Mouse (Mus musculus) cerebellum, adult 11 months (tissue): ENCODE measurements at regions not wholly inside any gene's neighbourhood (a gene's known extent, or its start where the extent isn't known, plus 50 kb on each side); places are given as distances from the start of the nearest gene placed in this dataset.
"Not testable (repeated sequence)": the region's sequence is repeated elsewhere in the genome, so short reads cannot be mapped to it uniquely, and the experiment has no call there.

Experiments used
- DNase-seq: peaks from one replicate; pipeline ENCODE4 v3.0.0; 2022

DNA sequence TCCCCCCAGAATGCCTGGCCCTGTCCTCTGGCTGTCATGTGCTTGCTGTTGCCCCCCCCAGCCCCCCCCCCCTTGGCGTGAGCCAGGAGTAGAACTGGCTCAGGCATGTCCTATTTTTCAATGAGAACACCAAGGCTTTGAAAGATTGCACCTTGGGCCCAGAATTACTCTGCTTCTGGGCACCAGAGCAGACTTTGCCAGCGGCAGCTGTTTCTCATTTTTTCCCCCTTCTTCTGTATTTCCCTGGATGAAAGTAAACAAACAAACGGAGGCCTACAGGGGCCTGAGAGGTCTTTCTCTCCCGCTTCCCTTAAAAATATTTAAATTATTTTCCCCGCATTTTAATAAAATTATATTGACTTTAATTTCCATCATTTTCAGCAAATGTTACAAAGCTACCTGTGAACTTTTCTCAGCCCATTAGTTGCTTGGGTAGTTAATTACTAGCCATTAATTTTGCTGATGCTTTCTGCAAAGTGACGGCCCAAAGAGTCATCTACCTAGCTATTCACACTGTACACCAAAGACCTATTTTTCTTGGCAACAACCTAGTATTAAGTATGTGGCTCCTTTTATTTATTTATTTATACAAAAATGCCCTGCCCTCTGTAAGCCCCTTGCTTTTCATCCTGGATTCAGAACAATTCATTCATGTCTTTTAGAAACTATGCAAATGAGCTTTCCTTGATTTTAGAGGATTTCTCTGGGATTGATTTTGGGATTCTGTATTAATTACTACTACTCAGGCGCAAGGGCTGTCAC, 496.2 kb upstream of the Fam160b2 start:
- no peak for DNase-seq

DNA sequence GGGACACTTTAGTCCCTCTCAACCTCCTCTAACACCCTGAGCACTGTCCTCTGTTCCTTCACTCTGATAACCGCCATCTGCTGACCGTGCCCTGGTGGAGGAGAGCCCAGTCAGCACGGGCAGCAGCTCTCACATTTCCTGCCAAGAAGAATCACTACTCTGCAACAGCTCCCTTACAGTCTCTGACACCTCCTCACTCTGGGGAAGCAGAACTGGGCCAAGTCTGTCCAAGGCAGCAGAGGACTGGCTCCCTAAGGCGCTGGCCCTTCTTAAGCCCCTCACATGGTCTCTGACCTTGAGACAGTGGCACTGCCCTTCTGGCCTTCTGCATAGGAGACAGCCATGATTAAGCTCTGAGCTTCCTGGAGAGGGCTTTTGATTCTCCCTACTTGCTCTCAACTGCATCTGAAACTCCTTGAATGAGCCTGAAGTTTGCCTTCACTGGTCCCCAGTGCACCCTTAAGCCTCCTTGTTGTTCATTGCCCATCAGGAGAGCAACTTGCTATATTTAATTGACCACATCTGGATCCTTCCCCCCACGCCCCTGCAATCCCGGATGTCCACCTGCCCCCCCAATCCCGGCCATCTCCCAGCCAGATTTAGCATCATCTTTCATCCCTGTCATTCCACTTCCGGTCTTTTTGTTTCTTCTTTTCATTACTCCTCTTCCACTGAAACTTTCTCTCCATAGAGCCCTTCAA, 493.1 kb upstream of the Fam160b2 start:
- DNase-seq = peak; percentile 24

- no peak for DNase-seq
Observed at GRCm38 (mm10) chr14:71085721-71086120, 486.1 kb upstream of the Fam160b2 start.

DNA sequence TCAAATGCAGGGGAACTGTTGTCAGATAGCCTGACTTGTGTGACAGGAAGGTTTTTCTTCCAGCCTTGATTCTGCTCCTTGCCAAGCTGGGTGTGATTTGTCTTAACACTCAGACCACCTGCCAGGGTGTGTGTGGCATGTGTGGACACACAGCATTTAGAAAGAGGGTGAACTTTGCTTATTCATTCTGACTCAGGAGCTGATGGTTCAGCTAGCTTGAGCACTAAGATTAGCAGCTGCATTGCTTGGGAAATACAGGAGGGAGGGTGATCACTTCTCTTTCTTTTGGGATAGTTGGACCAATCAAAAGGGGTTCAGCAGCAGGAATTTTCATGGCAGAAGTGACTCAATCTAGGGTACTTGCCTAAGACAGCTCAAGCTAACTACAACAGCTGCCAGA, 482.7 kb upstream of the Fam160b2 start:
- DNase-seq = no peak

GRCm38 (mm10) chr14:71075671-71076070, 476.0 kb upstream of the Fam160b2 start:
- no peak for DNase-seq

DNA sequence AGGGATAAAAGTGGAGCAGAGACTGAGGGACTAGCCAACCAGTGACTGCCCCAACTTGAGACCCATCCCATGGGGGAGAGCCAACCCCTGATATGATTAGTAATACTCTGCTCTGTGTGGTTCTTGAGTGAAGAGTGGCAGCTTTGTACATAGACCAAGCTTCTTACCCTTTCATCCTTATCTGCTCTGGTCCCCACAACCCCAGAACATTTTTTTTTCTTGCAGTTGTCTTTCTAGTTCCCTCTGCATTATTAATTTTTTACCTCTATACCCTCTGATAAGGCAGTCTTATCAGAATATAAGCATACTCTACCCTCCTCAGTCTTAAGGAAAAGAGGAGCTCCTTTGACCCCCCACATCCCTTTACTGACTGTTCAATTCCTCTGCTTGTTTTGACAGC, 474.4 kb upstream of the Fam160b2 start:
- DNase-seq = no peak

DNA sequence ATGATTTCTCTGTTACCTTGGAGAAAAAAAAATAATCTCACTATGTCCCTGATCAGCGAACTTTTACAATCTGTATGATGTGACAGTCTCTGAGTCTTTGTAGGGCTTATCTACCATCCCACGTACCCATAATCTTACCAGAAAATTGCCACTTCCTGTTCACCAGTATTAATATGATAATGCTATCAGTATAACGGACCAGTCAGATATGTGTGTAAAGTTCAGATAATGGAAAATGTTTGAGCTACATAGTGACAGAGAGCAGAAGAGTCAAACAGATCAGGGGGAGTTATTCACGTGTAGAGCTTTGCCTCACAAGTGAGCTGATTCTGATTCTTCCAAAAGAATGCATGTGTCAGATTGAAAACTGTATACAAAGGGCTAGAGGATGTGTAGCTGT, 466.0 kb upstream of the Fam160b2 start:
- no peak for DNase-seq

GRCm38 (mm10) chr14:71056601-71057000, 457.0 kb upstream of the Fam160b2 start:
- DNase-seq = no peak

- no peak for DNase-seq
Observed at GRCm38 (mm10) chr14:71055480-71055879, 455.8 kb upstream of the Fam160b2 start.

DNA sequence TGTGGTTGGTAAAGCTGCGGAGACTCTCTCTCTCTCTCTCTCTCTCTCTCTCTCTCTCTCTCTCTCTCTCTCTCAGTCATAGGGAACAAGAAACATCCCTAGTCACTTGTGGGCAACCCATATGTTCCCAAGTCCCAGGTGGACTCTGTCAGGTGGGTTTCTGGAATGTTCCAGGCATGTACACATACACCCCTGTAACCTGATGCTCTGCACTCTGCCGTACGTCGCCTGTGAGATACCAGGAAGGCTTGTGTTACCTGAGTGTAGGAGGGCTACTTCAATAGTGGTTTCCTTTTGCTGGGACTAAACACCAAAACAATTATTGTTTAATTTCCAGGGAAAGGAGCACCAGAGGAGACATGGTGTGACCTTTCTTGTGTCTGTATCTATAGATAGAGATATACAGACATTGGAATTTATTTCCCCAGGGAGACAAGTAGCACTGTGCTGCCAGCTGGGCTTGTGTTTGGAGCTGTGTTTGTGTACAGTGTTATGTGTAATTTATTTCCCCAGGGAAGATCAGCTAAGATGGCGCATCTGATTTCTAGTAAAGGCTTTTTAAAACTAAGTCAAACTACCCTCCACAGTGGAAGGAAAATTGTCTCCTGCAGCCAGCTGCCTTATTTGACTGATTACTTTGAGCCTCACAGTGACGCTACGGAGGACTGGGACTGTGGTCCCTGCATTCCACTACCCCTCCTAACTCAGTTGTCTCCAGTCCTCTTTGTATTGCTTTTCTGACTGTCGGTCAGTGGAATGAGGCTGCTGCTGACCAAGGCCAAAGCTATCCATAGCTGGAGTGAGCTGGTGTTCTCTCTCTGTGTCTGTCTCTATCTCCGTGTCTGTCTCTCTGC, 454.4 kb upstream of the Fam160b2 start:
- no peak for DNase-seq

DNA sequence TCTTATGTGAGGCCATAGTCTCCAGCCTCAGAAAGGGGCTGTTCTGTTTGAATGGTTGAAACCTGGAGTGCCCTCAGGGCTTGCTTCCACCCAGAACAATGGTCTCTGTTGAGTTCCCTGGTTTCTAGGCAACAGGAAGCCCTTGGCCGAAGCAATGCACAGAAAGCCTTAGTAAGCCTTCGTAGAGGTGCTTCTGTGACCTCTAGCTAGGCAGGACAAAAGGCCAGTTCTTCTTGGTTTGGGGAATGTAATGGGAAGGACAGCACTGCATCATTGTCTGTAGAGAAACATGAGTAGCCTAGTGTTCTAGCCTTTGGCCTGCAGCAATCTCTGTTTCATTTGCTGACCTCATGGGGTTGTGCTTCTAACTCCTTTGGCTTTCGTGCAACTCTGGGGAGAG, 447.5 kb upstream of the Fam160b2 start:
- peak; percentile 1 for DNase-seq

GRCm38 (mm10) chr14:71043879-71044770, 444.5 kb upstream of the Fam160b2 start:
- not testable (repeated sequence) for DNase-seq

DNA sequence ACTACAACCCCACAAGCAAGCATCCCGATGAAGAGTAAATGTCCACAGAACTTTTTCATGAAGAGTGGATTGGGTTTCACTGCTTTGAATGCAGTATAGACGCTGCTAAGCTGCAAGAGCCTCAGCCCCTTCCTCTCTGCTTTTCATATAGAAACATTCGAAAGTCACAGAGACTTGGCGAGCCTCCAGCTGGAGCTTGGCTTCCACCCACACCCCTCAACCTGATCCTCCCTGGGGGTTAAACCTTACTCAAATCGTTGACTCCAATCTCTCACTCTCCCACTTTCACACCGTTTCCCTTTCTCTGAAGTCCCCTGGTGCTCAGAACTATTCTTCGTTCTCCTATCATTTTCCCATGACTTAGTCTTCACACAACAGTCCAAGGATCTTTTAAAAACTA, 437.0 kb upstream of the Fam160b2 start:
- no peak for DNase-seq

DNA sequence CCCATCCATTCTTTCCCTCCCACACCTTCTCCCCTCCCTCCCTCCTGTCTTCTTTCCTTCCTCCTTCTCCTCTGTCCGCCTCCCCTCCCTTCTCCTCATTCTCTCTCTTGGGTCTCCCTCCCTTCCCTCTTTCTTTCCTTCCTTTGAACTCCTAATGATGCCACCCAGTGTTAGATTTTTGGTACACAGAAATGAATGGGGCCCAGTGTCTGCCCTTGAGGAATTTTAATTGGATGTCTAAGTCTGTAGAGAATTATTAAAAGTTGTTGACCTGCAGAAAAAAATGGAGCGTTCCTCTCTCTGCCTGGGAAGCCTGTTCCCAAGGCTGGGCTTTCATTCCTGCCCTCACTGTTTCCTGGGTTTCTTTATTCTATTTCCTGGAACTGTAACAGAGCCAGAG, 434.0 kb upstream of the Fam160b2 start:
- DNase-seq = no peak

GRCm38 (mm10) chr14:71030164-71030880, 430.7 kb upstream of the Fam160b2 start:
- no peak for DNase-seq
